ENCODE assay signal across 17 mouse cellular contexts in genomic region chr15:10941901-10942300, GRCm38 (mm10). TPM values are rescaled to one million over a fixed set of nuclear protein-coding genes. Genes with fewer than 3 reads are reported as not detected.
"Had no signal": no experiment of that assay in that cellular context is flagged by ENCODE, and none has a peak within 500 bp of the region (broad histone marks: within the 10 kb centered on the region; RNA-seq: fewer than 3 reads in every experiment).

No protein-coding gene starts in this region.

- H3K27ac ChIP-seq: kidney, embryonic 15.5 days; left cerebral cortex, adult 2 months; liver, embryonic 14.5 days; midbrain, embryonic 13.5 days; neural tube, embryonic 13.5 days; stomach, embryonic 15.5 days had no signal

- H3K9me3 ChIP-seq: kidney, embryonic 15.5 days; midbrain, embryonic 13.5 days; neural tube, embryonic 13.5 days; stomach, embryonic 15.5 days had no signal

- H3K4me1 ChIP-seq: kidney, embryonic 15.5 days; midbrain, embryonic 13.5 days; neural tube, embryonic 13.5 days; stomach, embryonic 15.5 days had no signal

- H3K4me3 ChIP-seq: kidney, embryonic 15.5 days; left cerebral cortex, adult 2 months; midbrain, embryonic 13.5 days; neural tube, embryonic 13.5 days; stomach, embryonic 15.5 days had no signal

- H3K36me3 ChIP-seq: kidney, embryonic 15.5 days; midbrain, embryonic 13.5 days; neural tube, embryonic 13.5 days; stomach, embryonic 15.5 days had no signal

- H3K4me2 ChIP-seq: kidney, embryonic 15.5 days; midbrain, embryonic 13.5 days; neural tube, embryonic 13.5 days; stomach, embryonic 15.5 days had no signal

- H3K27me3 ChIP-seq: kidney, embryonic 15.5 days; midbrain, embryonic 13.5 days; neural tube, embryonic 13.5 days; stomach, embryonic 15.5 days had no signal

- H3K9ac ChIP-seq: kidney, embryonic 15.5 days; liver, embryonic 14.5 days; midbrain, embryonic 13.5 days; neural tube, embryonic 13.5 days; stomach, embryonic 15.5 days had no signal

- ATAC-seq: midbrain, embryonic 13.5 days had no signal

- DNase-seq: kidney, adult 18-20 months; kidney, postnatal 14 days; lung, adult 18-20 months; lung, postnatal 36 days; right cerebral cortex, postnatal 14 days; thymus, adult 2 months; thymus, postnatal 25 days had no signal

RNA-seq across cellular contexts. Expression of gene C1qtnf3, which starts 10.2 kb away (rescaled TPM):
- polyA plus RNA-seq: spleen, adult 2 months had no signal

RNA-seq across cellular contexts. Expression of gene Slc45a2, which starts 58.6 kb away (rescaled TPM):
- polyA plus RNA-seq: large intestine, adult 2 months; limb, embryonic 11.5 days; lung, embryonic 16.5 days; midbrain, embryonic 13.5 days; neural tube, embryonic 13.5 days; thymus, adult 2 months had no signal
